Mouse (Mus musculus) gastrocnemius, adult 18-20 months (tissue): ENCODE data around the gene Pold1. TPM values are rescaled to one million over a fixed set of nuclear protein-coding genes. Genes with fewer than 3 reads are reported as not detected.

Experiments
- DNase-seq: peaks from one replicate; pipeline ENCODE4 v3.0.0; 2021; ENCODE audit warnings: low spot score
- total RNA-seq, 2 experiments: library from RNA; stranded (reverse); gene quantifications; 2 replicates each; pipeline ENCODE4 v1.2.3; 2021

Pold1 gene
- total RNA-seq, 2 experiments from 2014 or later = 4.6 to 4.8 TPM

- DNase-seq = no peak
These were observed 22.1 kb downstream of the Pold1 start for GRCm38 (mm10) chr7:44526414-44527154.

DNA sequence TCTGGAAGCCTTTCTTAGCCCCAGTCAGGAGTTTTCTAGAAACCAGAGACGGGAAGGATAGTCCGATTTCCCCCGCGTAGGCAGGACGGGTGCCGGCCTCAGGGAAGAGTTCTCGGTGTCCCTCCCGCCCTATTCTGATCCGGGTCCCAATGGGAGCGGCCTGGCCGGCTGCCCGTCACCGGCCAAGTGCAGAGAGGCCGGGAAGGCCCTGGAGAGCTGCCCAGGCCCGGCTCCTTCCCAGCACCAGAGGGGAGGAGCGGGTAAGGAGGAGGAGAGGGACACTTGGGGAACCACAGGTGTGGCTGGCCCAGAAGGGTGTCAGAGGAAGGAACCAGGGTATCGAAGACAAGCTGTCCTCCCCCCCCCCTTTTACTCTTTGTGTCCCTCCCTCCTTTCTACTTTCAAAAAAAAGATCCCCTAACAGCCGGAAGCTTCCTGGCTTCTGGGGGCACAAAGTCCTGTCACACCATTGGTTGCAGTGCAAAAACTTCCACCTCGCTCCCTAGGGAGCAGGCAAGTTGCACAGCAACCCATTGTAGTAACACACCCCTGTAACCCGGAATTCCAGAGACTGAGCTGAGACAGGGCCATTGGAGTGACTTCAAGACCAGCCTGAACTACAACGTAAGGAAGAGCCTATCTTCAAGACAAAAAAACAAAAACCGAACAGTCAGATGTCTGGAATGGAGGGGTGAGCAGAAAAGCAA lies 23.4 kb downstream of the Pold1 start:
- peak; percentile 96 for DNase-seq

DNA sequence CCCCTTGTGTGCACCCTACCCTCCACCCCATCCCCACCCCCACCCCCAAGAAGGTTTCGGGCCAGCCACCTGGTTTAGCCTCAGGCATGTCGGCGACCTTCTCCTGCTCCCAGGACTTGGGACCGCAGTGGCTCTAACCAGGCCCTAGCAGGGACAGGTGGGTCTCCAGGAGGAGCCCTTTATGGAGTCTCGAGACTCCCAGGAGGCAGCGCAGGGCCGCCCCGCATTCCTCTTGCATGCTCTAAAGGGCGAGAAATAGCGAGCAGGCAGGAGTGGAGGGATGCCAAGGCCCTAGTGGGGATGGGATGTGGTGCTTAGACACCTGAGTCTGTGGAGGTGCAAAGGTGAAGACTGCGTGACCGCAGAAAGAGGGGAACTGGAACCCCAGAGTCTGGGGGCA lies 24.1 kb downstream of the Pold1 start, which contains the start of gene Mybpc2:
TSS of gene Mybpc2 (minus strand) at position 155 of the 400 bp plus-strand sequence.
- peak; percentile 90 for DNase-seq

- DNase-seq = peak; percentile 86
These were observed 25.6 kb downstream of the Pold1 start for GRCm38 (mm10) chr7:44523056-44523455.

- DNase-seq = peak; percentile 70
These were observed 26.9 kb downstream of the Pold1 start for GRCm38 (mm10) chr7:44521710-44522109.

- DNase-seq = no peak
These were observed 27.7 kb downstream of the Pold1 start for GRCm38 (mm10) chr7:44520990-44521389.

DNA sequence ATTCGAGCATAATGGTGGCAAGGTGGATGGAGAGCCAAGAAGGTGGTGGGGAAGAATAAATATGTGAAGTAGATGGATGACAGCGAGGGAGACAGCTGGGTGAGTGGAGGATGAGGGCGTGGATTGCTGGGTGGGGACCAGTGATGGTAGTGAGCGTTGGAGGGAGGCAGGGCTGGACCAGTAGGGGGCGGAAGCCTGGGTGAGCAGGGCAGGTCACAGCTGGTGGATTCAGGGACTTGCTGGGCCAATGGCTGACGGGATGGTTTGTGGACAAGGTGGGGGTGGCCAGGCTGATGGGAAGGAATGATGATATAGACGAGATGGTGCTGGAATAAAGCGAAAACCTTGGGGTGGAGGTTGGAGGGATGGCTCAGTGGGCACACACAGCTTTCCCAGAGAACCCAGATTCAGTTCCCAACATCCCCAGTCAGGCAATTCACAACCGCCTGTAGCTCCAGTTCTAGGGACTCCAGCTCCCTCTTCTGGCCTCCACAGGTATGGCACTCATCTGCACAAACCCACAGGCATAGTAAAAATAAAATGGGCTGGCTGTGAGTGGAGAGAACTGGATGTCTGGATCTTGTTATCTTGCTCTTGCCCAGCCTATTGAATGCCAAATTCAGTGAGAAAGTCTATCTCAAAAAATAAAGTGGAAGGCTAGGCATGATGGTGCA lies 29.3 kb downstream of the Pold1 start:
- no peak for DNase-seq

DNA sequence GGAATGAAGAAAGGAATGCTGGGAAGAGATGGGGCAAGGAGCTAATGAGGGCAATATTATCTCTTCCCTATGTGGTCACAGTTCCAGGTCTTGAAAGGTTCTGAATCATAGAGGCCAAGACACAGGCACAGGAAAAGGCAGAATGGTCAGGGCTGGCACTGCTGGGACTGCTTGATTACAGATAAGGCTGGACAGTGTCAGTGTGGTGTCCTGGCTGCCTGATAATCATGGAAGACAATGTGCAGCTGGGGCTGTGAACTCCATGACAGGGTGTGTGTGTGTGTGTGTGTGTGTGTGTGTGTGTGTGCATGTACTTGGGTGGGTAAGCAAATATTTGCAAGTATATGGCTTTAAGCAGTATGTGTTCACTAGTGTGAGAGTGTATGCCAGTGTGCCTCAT lies 41.2 kb downstream of the Pold1 start:
- no peak for DNase-seq

DNA sequence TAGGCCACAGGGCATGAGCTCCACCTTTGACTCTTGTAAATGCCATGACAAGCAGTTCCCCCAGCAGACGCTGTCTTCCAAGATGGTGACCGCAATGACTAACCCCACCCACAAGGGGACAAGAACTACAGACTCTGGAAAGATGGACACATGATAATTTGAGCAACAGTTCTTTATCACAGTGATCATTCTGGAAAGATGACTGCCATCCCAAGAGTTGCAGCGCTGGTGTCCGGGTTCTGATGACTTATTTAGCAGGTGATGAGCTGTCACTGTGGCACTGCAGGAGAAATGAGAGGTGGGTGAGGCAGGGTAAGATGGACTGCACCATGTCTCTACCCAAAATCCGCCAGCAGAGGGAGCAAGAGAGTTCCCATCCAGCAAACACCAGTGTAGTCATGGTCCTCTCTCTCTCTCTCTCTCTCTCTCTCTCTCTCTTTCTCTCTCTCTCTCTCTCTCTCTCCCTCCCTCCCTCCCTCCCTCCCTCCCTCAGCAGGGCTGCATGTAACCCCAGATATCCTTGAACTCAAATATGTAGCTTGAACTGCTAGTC lies 47.0 kb downstream of the Pold1 start:
- DNase-seq = peak; percentile 70

- no peak for DNase-seq
These were observed 48.6 kb downstream of the Pold1 start for GRCm38 (mm10) chr7:44500046-44500445.

- no peak for DNase-seq
These were observed 49.7 kb downstream of the Pold1 start for GRCm38 (mm10) chr7:44498922-44499321.

- DNase-seq = no peak
These were observed 51.1 kb downstream of the Pold1 start for GRCm38 (mm10) chr7:44497361-44498055.

GRCm38 (mm10) chr7:44496771-44497109 lies 51.9 kb downstream of the Pold1 start:
- DNase-seq = no peak

- peak; percentile 94 for DNase-seq
These were observed 52.5 kb downstream of the Pold1 start, which contains the start of the genes Emc10 and Fam71e1 for GRCm38 (mm10) chr7:44495992-44496770. Emc10 (minus strand) TSS chr7:44496529. Fam71e1 (plus strand) TSS chr7:44496581.

DNA sequence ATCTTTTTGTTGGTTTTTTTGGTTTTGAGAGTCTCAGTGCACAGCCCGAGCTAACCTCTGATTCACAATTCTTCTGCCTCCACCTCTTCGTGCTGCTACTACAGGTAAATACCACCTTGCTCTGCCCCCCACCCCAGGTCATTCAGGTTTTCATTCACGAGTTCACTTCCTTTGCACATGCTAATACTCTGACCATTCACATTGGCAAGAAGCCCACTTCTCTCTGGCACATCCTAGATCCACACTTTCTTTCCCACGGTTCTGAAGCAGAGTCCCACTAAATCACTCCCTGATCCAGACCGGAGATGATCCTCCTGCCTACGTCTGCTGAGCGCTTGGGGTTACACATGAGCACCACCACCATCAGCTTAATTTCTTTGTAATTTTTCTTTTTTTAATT lies 53.6 kb downstream of the Pold1 start:
- no peak for DNase-seq

GRCm38 (mm10) chr7:44494681-44495080 lies 54.0 kb downstream of the Pold1 start:
- no peak for DNase-seq

DNA sequence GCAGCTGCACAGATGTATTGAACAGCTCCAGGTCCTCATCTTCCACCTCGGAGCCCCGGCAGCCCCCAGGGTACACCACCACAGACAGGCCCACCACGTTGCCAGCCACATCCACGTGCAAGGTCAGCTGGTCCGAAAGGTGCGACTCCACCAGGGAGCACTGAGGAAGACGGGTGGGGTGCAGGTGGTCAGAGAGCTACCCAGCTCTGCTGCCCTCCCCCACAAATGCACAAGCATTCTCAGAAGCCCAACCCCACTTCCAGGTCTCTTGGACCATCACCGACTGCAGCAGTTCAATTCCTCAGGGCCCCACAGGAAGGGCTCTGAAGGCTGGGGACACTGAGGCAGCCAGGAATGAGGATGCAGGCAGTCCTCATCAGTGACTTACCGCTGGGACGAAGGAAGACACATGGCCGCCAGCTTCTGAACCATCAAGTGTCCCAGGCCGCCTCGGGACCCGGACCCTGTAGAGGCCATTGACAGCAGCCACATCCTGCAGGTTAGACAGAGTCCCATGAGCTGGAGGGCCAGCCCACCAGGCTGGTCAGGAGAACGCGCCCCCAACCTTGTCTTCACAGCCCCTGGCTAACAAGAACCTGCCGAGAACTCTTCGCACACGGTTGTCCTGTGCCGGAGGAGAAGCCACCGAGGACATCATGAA lies 56.4 kb downstream of the Pold1 start:
- no peak for DNase-seq

- DNase-seq = no peak
These were observed 57.3 kb downstream of the Pold1 start for GRCm38 (mm10) chr7:44491391-44491790.

DNA sequence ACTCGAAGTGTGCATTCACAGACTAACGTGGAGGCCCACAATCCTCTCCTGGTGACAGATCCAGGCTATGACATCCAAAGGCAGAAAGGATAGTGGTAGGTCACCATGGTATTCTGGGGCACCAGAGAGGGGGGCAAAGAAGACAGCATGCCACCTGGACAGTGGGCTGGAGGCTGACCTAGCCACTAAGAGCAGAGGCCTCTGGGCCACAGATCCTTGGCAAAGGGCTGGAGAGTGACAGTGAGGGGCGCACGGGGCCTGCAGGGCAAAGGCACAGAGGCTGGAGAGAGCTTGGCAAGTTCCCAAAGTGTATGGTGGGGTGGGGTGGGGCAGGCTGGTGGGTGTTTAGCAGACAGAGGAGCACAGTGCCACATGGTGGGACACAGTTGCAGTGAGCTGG lies 58.4 kb downstream of the Pold1 start:
- no peak for DNase-seq

GRCm38 (mm10) chr7:44488545-44488944 lies 60.1 kb downstream of the Pold1 start:
- no peak for DNase-seq
